Mouse (Mus musculus) MEL (cell line): ENCODE measurements at regions not wholly inside any gene's neighbourhood (a gene's known extent, or its start where the extent isn't known, plus 50 kb on each side); places are given as distances from the start of the nearest gene placed in this dataset.

Experiments used
- DNase-seq: peaks from one replicate; pipeline ENCODE4 v3.0.0; 2011; ENCODE audit warnings: low read depth, low spot score
- H3K27ac ChIP-seq: 2 replicates; pipeline ENCODE4 v1.5.1; 2012; ENCODE audit warnings: low read depth, mild to moderate bottlenecking, control low read depth, low read length, moderate library complexity; ENCODE audit not compliant: control insufficient read depth
- H3K27me3 ChIP-seq, 2 experiments: fragments of 150-350 bp in 1 of 2; sonication (generic) in 1 of 2; 2 replicates each; pipeline ENCODE4 v1.6.1; 2012; ENCODE audit warnings: low read length in 2 of 2, mild to moderate bottlenecking in 2 of 2, improper control_type of control experiment in 1 of 2, moderate library complexity in 1 of 2; ENCODE audit not compliant: insufficient read depth in 2 of 2, control insufficient read depth in 1 of 2
- H3K36me3 ChIP-seq, 2 experiments: 2 replicates each; pipeline ENCODE4 v1.6.1; 2012 to 2014; ENCODE audit warnings: low read length in 2 of 2, improper control_type of control experiment in 1 of 2, inconsistent platforms in 1 of 2, mild to moderate bottlenecking in 1 of 2; ENCODE audit not compliant: insufficient read depth in 2 of 2, control insufficient read depth in 1 of 2
- H3K4me1 ChIP-seq, 2 experiments: fragments of 150-350 bp in 1 of 2; sonication (generic) in 1 of 2; 2 replicates each; pipeline ENCODE4 v1.6.1; 2012; ENCODE audit warnings: low read length in 2 of 2, improper control_type of control experiment in 1 of 2, mild to moderate bottlenecking in 1 of 2; ENCODE audit not compliant: insufficient read depth in 2 of 2, control insufficient read depth in 1 of 2
- H3K4me3 ChIP-seq, 2 experiments: fragments of 150-350 bp in 1 of 2; sonication (generic) in 1 of 2; 2 replicates each; pipeline ENCODE4 v1.5.1; 2012; ENCODE audit warnings: low read depth in 2 of 2, low read length in 2 of 2, mild to moderate bottlenecking in 2 of 2, moderate library complexity in 2 of 2, control low read depth in 1 of 2, improper control_type of control experiment in 1 of 2; ENCODE audit not compliant: control insufficient read depth in 1 of 2, insufficient read depth in 1 of 2
- H3K79me2 ChIP-seq: 2 replicates; pipeline ENCODE4 v1.6.1; 2012; ENCODE audit warnings: mild to moderate bottlenecking, low read length, moderate library complexity; ENCODE audit not compliant: control insufficient read depth, poor library complexity, insufficient read depth
- H3K9ac ChIP-seq: 2 replicates; pipeline ENCODE4 v1.6.1; 2012; ENCODE audit warnings: low read depth, mild to moderate bottlenecking, control low read depth, low read length, moderate library complexity; ENCODE audit not compliant: control insufficient read depth, poor library complexity, severe bottlenecking
- H3K9me3 ChIP-seq: fragments of 150-350 bp; sonication (generic); replicated peaks from 2 replicates; pipeline ENCODE4 v1.6.1; 2012; ENCODE audit warnings: mild to moderate bottlenecking, low read length, improper control_type of control experiment, moderate library complexity; ENCODE audit not compliant: insufficient read depth
- BHLHE40 ChIP-seq: IDR thresholded peaks from 2 replicates; pipeline ENCODE4 v1.6.1; 2012; ENCODE audit warnings: low read depth, mild to moderate bottlenecking, inconsistent platforms, low read length, improper control_type of control experiment, borderline replicate concordance
- CHD1 ChIP-seq: IDR thresholded peaks from 2 replicates; pipeline ENCODE4 v1.6.1; 2012; ENCODE audit warnings: low read depth, mild to moderate bottlenecking, inconsistent platforms, low read length, improper control_type of control experiment
- CHD2 ChIP-seq: IDR thresholded peaks from 2 replicates; pipeline ENCODE4 v1.6.1; 2011; ENCODE audit warnings: low read length, improper control_type of control experiment
- CTCF ChIP-seq, 3 experiments: IDR thresholded peaks in 2 of 3; conservative IDR thresholded peaks in 1 of 3; 2 replicates each; pipeline ENCODE4 v1.5.1; 2011 to 2012; ENCODE audit warnings: low read length in 3 of 3, low read depth in 2 of 3, mild to moderate bottlenecking in 2 of 3, improper control_type of control experiment in 1 of 3, inconsistent platforms in 1 of 3, mixed read lengths in 1 of 3, moderate library complexity in 1 of 3; ENCODE audit not compliant: control insufficient read depth in 1 of 3, insufficient read depth in 1 of 3, poor library complexity in 1 of 3, severe bottlenecking in 1 of 3
- E2F4 ChIP-seq: IDR thresholded peaks from 2 replicates; pipeline ENCODE4 v1.6.1; 2011; ENCODE audit warnings: low read depth, low read length, improper control_type of control experiment, borderline replicate concordance
- EP300 ChIP-seq, 2 experiments: IDR thresholded peaks; 2 replicates each; pipeline ENCODE4 v1.6.1; 2011; ENCODE audit warnings: improper control_type of control experiment in 2 of 2, low read length in 2 of 2, low read depth in 1 of 2, mild to moderate bottlenecking in 1 of 2
- GABPA ChIP-seq: IDR thresholded peaks from 2 replicates; pipeline ENCODE4 v1.6.1; 2012; ENCODE audit warnings: low read depth, mild to moderate bottlenecking, inconsistent platforms, low read length, improper control_type of control experiment, moderate library complexity
- JUND ChIP-seq: IDR thresholded peaks from 2 replicates; pipeline ENCODE4 v1.6.1; 2011; ENCODE audit warnings: low read depth, mild to moderate bottlenecking, improper control_type of control experiment, low read length
- KAT2A ChIP-seq: conservative IDR thresholded peaks from 2 replicates; pipeline ENCODE4 v1.6.1; 2012; ENCODE audit warnings: low read depth, low read length, improper control_type of control experiment, inconsistent platforms
- MAX ChIP-seq: IDR thresholded peaks from 2 replicates; pipeline ENCODE4 v1.6.1; 2011; ENCODE audit warnings: low read length, improper control_type of control experiment
- MAZ ChIP-seq: IDR thresholded peaks from 2 replicates; pipeline ENCODE4 v1.6.1; 2012; ENCODE audit warnings: low read depth, mild to moderate bottlenecking, inconsistent platforms, low read length, improper control_type of control experiment
- MEF2A ChIP-seq: IDR thresholded peaks from 2 replicates; pipeline ENCODE4 v1.6.1; 2014; ENCODE audit warnings: low read depth, mild to moderate bottlenecking, inconsistent platforms, low read length, improper control_type of control experiment; ENCODE audit not compliant: poor library complexity, insufficient replicate concordance, severe bottlenecking; ENCODE audit errors: extremely low read depth
- MXI1 ChIP-seq: IDR thresholded peaks from 2 replicates; pipeline ENCODE4 v1.6.1; 2011; ENCODE audit warnings: mild to moderate bottlenecking, low read depth, low read length, improper control_type of control experiment
- MYB ChIP-seq: IDR thresholded peaks from 2 replicates; pipeline ENCODE4 v1.6.1; 2011; ENCODE audit warnings: mild to moderate bottlenecking, low read depth, low read length, improper control_type of control experiment
- MYC ChIP-seq: IDR thresholded peaks from 2 replicates; pipeline ENCODE4 v1.6.1; 2011; ENCODE audit warnings: low read depth, mild to moderate bottlenecking, low read length, improper control_type of control experiment, moderate library complexity
- NELFE ChIP-seq: IDR thresholded peaks from 2 replicates; pipeline ENCODE4 v1.6.1; 2011; ENCODE audit warnings: low read depth, low read length, improper control_type of control experiment
- NRF1 ChIP-seq: IDR thresholded peaks from 2 replicates; pipeline ENCODE4 v1.6.1; 2014; ENCODE audit warnings: low read depth, mild to moderate bottlenecking, inconsistent platforms, low read length, improper control_type of control experiment, moderate library complexity; ENCODE audit not compliant: poor library complexity, insufficient read depth, severe bottlenecking
- POLR2A ChIP-seq, 2 experiments: IDR thresholded peaks; 2 replicates each; pipeline ENCODE4 v1.6.1; 2011 to 2012; ENCODE audit warnings: low read length in 2 of 2, mild to moderate bottlenecking in 2 of 2, control low read depth in 1 of 2, improper control_type of control experiment in 1 of 2, low read depth in 1 of 2, moderate library complexity in 1 of 2; ENCODE audit not compliant: control insufficient read depth in 1 of 2, insufficient read depth in 1 of 2, poor library complexity in 1 of 2
- RAD21 ChIP-seq: IDR thresholded peaks from 2 replicates; pipeline ENCODE4 v1.6.1; 2011; ENCODE audit warnings: mild to moderate bottlenecking, low read depth, low read length, improper control_type of control experiment
- RCOR1 ChIP-seq: IDR thresholded peaks from 2 replicates; pipeline ENCODE4 v1.6.1; 2012; ENCODE audit warnings: low read depth, mild to moderate bottlenecking, inconsistent platforms, low read length, improper control_type of control experiment
- SIN3A ChIP-seq: IDR thresholded peaks from 2 replicates; pipeline ENCODE4 v1.6.1; 2012; ENCODE audit warnings: low read length, improper control_type of control experiment, inconsistent platforms
- SMC3 ChIP-seq: IDR thresholded peaks from 2 replicates; pipeline ENCODE4 v1.6.1; 2011; ENCODE audit warnings: low read depth, low read length, improper control_type of control experiment
- TAL1 ChIP-seq: IDR thresholded peaks from 2 replicates; pipeline ENCODE4 v1.6.1; 2012; ENCODE audit warnings: mild to moderate bottlenecking, inconsistent platforms, low read length, moderate library complexity, mixed read lengths
- TBP ChIP-seq: IDR thresholded peaks from 2 replicates; pipeline ENCODE4 v1.8.0; 2011; ENCODE audit warnings: low read depth, low read length, improper control_type of control experiment
- TCF12 ChIP-seq: IDR thresholded peaks from 2 replicates; pipeline ENCODE4 v1.6.1; 2014; ENCODE audit warnings: low read depth, mild to moderate bottlenecking, inconsistent platforms, low read length, improper control_type of control experiment, moderate library complexity
- USF2 ChIP-seq, 2 experiments: IDR thresholded peaks; 2 replicates each; pipeline ENCODE4 v1.6.1; 2011 to 2012; ENCODE audit warnings: improper control_type of control experiment in 2 of 2, low read length in 2 of 2, borderline replicate concordance in 1 of 2, inconsistent platforms in 1 of 2, low read depth in 1 of 2, mild to moderate bottlenecking in 1 of 2; ENCODE audit not compliant: insufficient read depth in 1 of 2

- Histone ChIP-seq H3K79me2 (no peaks in the 10 kb centered on the region), H3K27ac (no peak overlapping the region), H3K9me3 (no peaks in the 10 kb centered on the region), H3K9ac (no peak overlapping the region), H3K4me3 (no peak overlapping the region), H3K4me1 (no peaks in the 10 kb centered on the region), H3K27me3 (no peaks in the 10 kb centered on the region), H3K36me3 (no peaks in the 10 kb centered on the region)
- no peak for TF ChIP-seq TCF12
- no peak for TF ChIP-seq RAD21
- TF ChIP-seq NELFE, result no peak
- TF ChIP-seq CHD2, result no peak
- TF ChIP-seq SMC3, result no peak
- TF ChIP-seq SIN3A, result no peak
- no peak for TF ChIP-seq CHD1
- no peak for TF ChIP-seq JUND
- no peak for TF ChIP-seq MEF2A
- TF ChIP-seq MYC, result no peak
- no peak for TF ChIP-seq GABPA
- no peak for TF ChIP-seq USF2 (IDR thresholded peaks at IDR 0.05; ENCODE audit: borderline replicate concordance in 1 of 2, insufficient read depth in 1 of 2, low read depth in 1 of 2, low read length in 2 of 2)
- TF ChIP-seq TBP, result no peak
- TF ChIP-seq CTCF (IDR thresholded peaks at IDR 0.05 in 2 of 3, conservative IDR thresholded peaks at IDR 0.05 in 1 of 3; ENCODE audit: control insufficient read depth in 1 of 3, insufficient read depth in 1 of 3, low read depth in 2 of 3, low read length in 3 of 3, poor library complexity in 1 of 3, severe bottlenecking in 1 of 3), result no peak
- no peak for TF ChIP-seq BHLHE40
- no peak for TF ChIP-seq NRF1
- DNase-seq, result no peak
Observed at GRCm38 (mm10) chr19:30406943-30407342, 142.5 kb downstream of the Dkk1 start.

GRCm38 (mm10) chr19:30419556-30420280 is 129.7 kb downstream of the Dkk1 start:
- DNase-seq, result no peak
- no peaks in the 10 kb centered on the region for H3K79me2 ChIP-seq
- no peaks in the 10 kb centered on the region for H3K36me3 ChIP-seq
- no peak overlapping the region for H3K27ac ChIP-seq
- H3K9me3 ChIP-seq, result no peaks in the 10 kb centered on the region
- no peak for TF ChIP-seq MAX
- no peak for TF ChIP-seq NRF1
- no peak for TF ChIP-seq MAZ
- no peak for TF ChIP-seq MXI1
- TF ChIP-seq EP300 (IDR thresholded peaks at IDR 0.05; ENCODE audit: low read depth in 1 of 2, low read length in 2 of 2), result no peak
- TF ChIP-seq NELFE, result no peak
- TF ChIP-seq KAT2A, result no peak
- no peak for TF ChIP-seq GABPA
- TF ChIP-seq TAL1, result no peak
- no peak for TF ChIP-seq E2F4
- no peak for TF ChIP-seq CHD1
- TF ChIP-seq CTCF (IDR thresholded peaks at IDR 0.05 in 2 of 3, conservative IDR thresholded peaks at IDR 0.05 in 1 of 3; ENCODE audit: control insufficient read depth in 1 of 3, insufficient read depth in 1 of 3, low read depth in 2 of 3, low read length in 3 of 3, poor library complexity in 1 of 3, severe bottlenecking in 1 of 3), result no peak
- TF ChIP-seq BHLHE40, result no peak
- no peak for TF ChIP-seq POLR2A (IDR thresholded peaks at IDR 0.05; ENCODE audit: control insufficient read depth in 1 of 2, insufficient read depth in 1 of 2, low read depth in 1 of 2, low read length in 2 of 2, poor library complexity in 1 of 2)
- TF ChIP-seq RAD21, result no peak
- TF ChIP-seq TCF12, result no peak
- no peak for TF ChIP-seq MYB
- no peak for TF ChIP-seq RCOR1
- TF ChIP-seq TBP, result no peak
- H3K4me1 ChIP-seq, result no peaks in the 10 kb centered on the region
- no peaks in the 10 kb centered on the region for H3K27me3 ChIP-seq
- no peak overlapping the region for H3K9ac ChIP-seq
- H3K4me3 ChIP-seq, result no peak overlapping the region
